Mouse (Mus musculus): Measurements from ENCODE around the gene Sergef.

- 0 out of 2 replicates have a peak, but pooled peaks have one; percentile 12 for TF ChIP-seq CTCF (IDR thresholded peaks at IDR 0.05; ENCODE audit: low read depth, low read length)
- no peak for TF ChIP-seq POLR2A (IDR thresholded peaks at IDR 0.05; ENCODE audit: extremely low read depth, insufficient read depth, low read length)
Measured at GRCm38 (mm10) chr7:46535429-46535799, 104.2 kb downstream of the Sergef start.

Data from liver, adult 2 months (tissue).